Comparison of ENCODE assay signal across 10 mouse cellular contexts in genomic region chr10:54072336-54072735, GRCm38 (mm10). TPM values are rescaled to one million over a fixed set of nuclear protein-coding genes. Genes with fewer than 3 reads are reported as not detected.
A peak's percentile ranks its signal among the peaks of the same experiment; 100 is the strongest.
DNase-seq lines count a peak whose midpoint lies in the region; ATAC-seq and TF ChIP-seq lines count a peak whose summit lies in the region.
"Had no signal": no experiment of that assay in that cellular context is flagged by ENCODE, and none has a peak within 500 bp of the region (broad histone marks: within the 10 kb centered on the region; RNA-seq: fewer than 3 reads in every experiment).

No protein-coding gene starts in this region.

- peaks cover 65% of the 10 kb centered on the region for H3K4me1 ChIP-seq in heart, embryonic 13.5 days
- peaks cover 4% of the 10 kb centered on the region; the same call in 1 of the 2 replicates for H3K4me1 ChIP-seq in midbrain, embryonic 12.5 days
- H3K4me1 ChIP-seq in midbrain, embryonic 11.5 days (ENCODE audit: control insufficient read depth, insufficient read depth, low read length) = no peaks in the 10 kb centered on the region
- H3K4me1 ChIP-seq in liver, embryonic 11.5 days (replicated peaks; ENCODE audit: control insufficient read depth, insufficient read depth, low read length) = peaks cover 14% of the 10 kb centered on the region
- H3K4me1 ChIP-seq in stomach, postnatal 0 days (replicated peaks; ENCODE audit: control insufficient read depth, insufficient read depth) = 0 out of 2 replicates have a peak, but pooled peaks cover 4% of the 10 kb centered on the region

- H3K27ac ChIP-seq in heart, embryonic 13.5 days (replicated peaks) = no peak overlapping the region
- no peak overlapping the region for H3K27ac ChIP-seq in midbrain, embryonic 12.5 days (replicated peaks)
- no peak overlapping the region for H3K27ac ChIP-seq in midbrain, embryonic 11.5 days (ENCODE audit: low read depth, low read length)
- H3K27ac ChIP-seq in liver, embryonic 11.5 days (ENCODE audit: low read depth, low read length) = no peak overlapping the region
- H3K27ac ChIP-seq in stomach, postnatal 0 days (replicated peaks) = no peak overlapping the region

- H3K4me2 ChIP-seq in heart, embryonic 13.5 days = peak overlapping the region; percentile 90
- H3K4me2 ChIP-seq in midbrain, embryonic 12.5 days (replicated peaks) = 0 out of 2 replicates have a peak overlapping the region, but pooled peaks have one; percentile 98
- H3K4me2 ChIP-seq in midbrain, embryonic 11.5 days = no peak overlapping the region
- peak overlapping the region; percentile 88 for H3K4me2 ChIP-seq in liver, embryonic 11.5 days
- H3K4me2 ChIP-seq in stomach, postnatal 0 days (replicated peaks; ENCODE audit: low read depth) = peak overlapping the region; percentile 100

- H3K27me3 ChIP-seq in heart, embryonic 13.5 days (replicated peaks) = no peaks in the 10 kb centered on the region
- H3K27me3 ChIP-seq in midbrain, embryonic 12.5 days = peaks cover 28% of the 10 kb centered on the region
- peaks cover 10% of the 10 kb centered on the region for H3K27me3 ChIP-seq in midbrain, embryonic 11.5 days (ENCODE audit: control insufficient read depth, insufficient read depth, low read length)
- no peaks in the 10 kb centered on the region for H3K27me3 ChIP-seq in liver, embryonic 11.5 days (replicated peaks; ENCODE audit: control insufficient read depth, insufficient read depth, low read length)
- no peaks in the 10 kb centered on the region for H3K27me3 ChIP-seq in stomach, postnatal 0 days (ENCODE audit: control insufficient read depth, insufficient read depth, low read length)

- no peak for ATAC-seq in heart, embryonic 13.5 days (ENCODE audit: extremely low read depth, insufficient number of reproducible peaks, low FRiP score, low TSS enrichment)
- no peak for ATAC-seq in midbrain, embryonic 12.5 days (ENCODE audit: low FRiP score, low read depth)
- no peak for ATAC-seq in midbrain, embryonic 11.5 days (ENCODE audit: low FRiP score)
- no peak for ATAC-seq in liver, embryonic 11.5 days (replicated peaks; ENCODE audit: low FRiP score)
- ATAC-seq in stomach, postnatal 0 days (ENCODE audit: low FRiP score, low TSS enrichment) = no peak

- no peaks in the 10 kb centered on the region for H3K36me3 ChIP-seq in heart, embryonic 13.5 days
- no peaks in the 10 kb centered on the region for H3K36me3 ChIP-seq in midbrain, embryonic 12.5 days
- H3K36me3 ChIP-seq in midbrain, embryonic 11.5 days (ENCODE audit: control insufficient read depth, insufficient read depth, low read length) = no peaks in the 10 kb centered on the region
- H3K36me3 ChIP-seq in liver, embryonic 11.5 days (ENCODE audit: control insufficient read depth, insufficient read depth, low read length) = no peaks in the 10 kb centered on the region; the same call in 1 of the 2 replicates
- H3K36me3 ChIP-seq in stomach, postnatal 0 days (ENCODE audit: control insufficient read depth, insufficient read depth, low read length) = no peaks in the 10 kb centered on the region

- H3K9me3 ChIP-seq in heart, embryonic 13.5 days = no peaks in the 10 kb centered on the region
- H3K9me3 ChIP-seq in midbrain, embryonic 12.5 days = no peaks in the 10 kb centered on the region
- no peaks in the 10 kb centered on the region for H3K9me3 ChIP-seq in midbrain, embryonic 11.5 days (ENCODE audit: control insufficient read depth, low read length)
- H3K9me3 ChIP-seq in liver, embryonic 11.5 days (ENCODE audit: control insufficient read depth, low read length) = no peaks in the 10 kb centered on the region
- H3K9me3 ChIP-seq in stomach, postnatal 0 days (ENCODE audit: control insufficient read depth, low read length) = no peaks in the 10 kb centered on the region

- TF ChIP-seq CTCF in stomach, postnatal 0 days (IDR thresholded peaks at IDR 0.05; ENCODE audit: low read depth) = no peak

- TF ChIP-seq EP300 in stomach, postnatal 0 days (optimal IDR thresholded peaks at IDR 0.05) = no peak

- 76% methylated on average over 2 of the region's 2 CpGs for WGBS in heart, embryonic 13.5 days
- WGBS in midbrain, embryonic 12.5 days = 92% methylated on average over 2 of the region's 2 CpGs
- WGBS in midbrain, embryonic 11.5 days = 88% methylated on average over 2 of the region's 2 CpGs
- WGBS in liver, embryonic 11.5 days = 86% methylated on average over 2 of the region's 2 CpGs
- WGBS in stomach, postnatal 0 days = 68% methylated on average over 2 of the region's 2 CpGs

- no peak for DNase-seq in heart, postnatal 36 days
- no peak for DNase-seq in midbrain, embryonic 11.5 days (ENCODE audit: low spot score, missing footprints)
- no peak for DNase-seq in liver, embryonic 11.5 days (ENCODE audit: low spot score)
- DNase-seq in stomach, postnatal 0 days (ENCODE audit: low spot score) = no peak
- no peak for DNase-seq in right cerebral cortex, postnatal 25 days
- no peak for DNase-seq in layer of hippocampus, adult 9-11 months
- DNase-seq: adrenal gland, adult 8-10 months; gastrocnemius, postnatal 10 days had no signal

- intact Hi-C loops in heart, postnatal 36 days (cut with DNase I) = loop anchor here (10.0 kb wide), 3 partner anchors 48 to 438 kb away; partner anchors contain the start of gene Mcm9

- no peak overlapping the region for H3K9ac ChIP-seq in heart, embryonic 13.5 days
- H3K9ac ChIP-seq in midbrain, embryonic 12.5 days (replicated peaks) = no peak overlapping the region
- no peak overlapping the region for H3K9ac ChIP-seq in midbrain, embryonic 11.5 days (ENCODE audit: low read length)
- 0 out of 2 replicates have a peak overlapping the region, but pooled peaks have one; percentile 13 for H3K9ac ChIP-seq in liver, embryonic 11.5 days (ENCODE audit: low read depth, low read length)
- H3K9ac ChIP-seq in stomach, postnatal 0 days (ENCODE audit: low read length) = no peak overlapping the region

- peak overlapping the region; percentile 90 for H3K4me3 ChIP-seq in heart, embryonic 13.5 days
- no peak overlapping the region for H3K4me3 ChIP-seq in midbrain, embryonic 12.5 days
- H3K4me3 ChIP-seq in midbrain, embryonic 11.5 days (ENCODE audit: low read depth, low read length) = no peak overlapping the region
- H3K4me3 ChIP-seq in liver, embryonic 11.5 days (ENCODE audit: low read depth, low read length) = peak overlapping the region; percentile 92
- H3K4me3 ChIP-seq in stomach, postnatal 0 days (ENCODE audit: low read depth, low read length) = peak overlapping the region; percentile 86

RNA-seq across cellular contexts. Expression of gene Man1a, which starts 4.1 kb away (rescaled TPM):
- 4.2 and 4.3 TPM in 2 replicates for polyA plus RNA-seq in heart, embryonic 13.5 days (2015; fragmentation: Nextera tagmentation; extraction: Ambion mirVana)
- 10 to 100 TPM; 40.7 to 42.2 TPM for total RNA-seq in heart, postnatal 36 days (2021)
- polyA plus RNA-seq in midbrain, embryonic 12.5 days (2016; fragmentation: Nextera tagmentation; extraction: Ambion mirVana) = 2.6 and 2.9 TPM in 2 replicates
- 1.7 and 2.1 TPM in 2 replicates for polyA plus RNA-seq in midbrain, embryonic 11.5 days (2014; fragmentation: Nextera tagmentation; extraction: Ambion mirVana)
- polyA plus RNA-seq in liver, embryonic 11.5 days (2014; fragmentation: Nextera tagmentation; extraction: Ambion mirVana) = 12.6 and 12.9 TPM in 2 replicates
- 11.0 and 11.1 TPM in 2 replicates for polyA plus RNA-seq in stomach, postnatal 0 days (2015; fragmentation: Nextera tagmentation; extraction: Ambion mirVana)

Comparison
In these comparisons a context has a peak if more than half of its experiments do, and no peak if none do; other contexts are left out.
1. H3K4me3 ChIP-seq: peak in heart, embryonic 13.5 days (single experiment), liver, embryonic 11.5 days (single experiment) and stomach, postnatal 0 days (single experiment); none in midbrain, embryonic 12.5 days (single experiment) and midbrain, embryonic 11.5 days (single experiment).